Comparison of ENCODE assay signal across 8 mouse cellular contexts in the genomic region with DNA sequence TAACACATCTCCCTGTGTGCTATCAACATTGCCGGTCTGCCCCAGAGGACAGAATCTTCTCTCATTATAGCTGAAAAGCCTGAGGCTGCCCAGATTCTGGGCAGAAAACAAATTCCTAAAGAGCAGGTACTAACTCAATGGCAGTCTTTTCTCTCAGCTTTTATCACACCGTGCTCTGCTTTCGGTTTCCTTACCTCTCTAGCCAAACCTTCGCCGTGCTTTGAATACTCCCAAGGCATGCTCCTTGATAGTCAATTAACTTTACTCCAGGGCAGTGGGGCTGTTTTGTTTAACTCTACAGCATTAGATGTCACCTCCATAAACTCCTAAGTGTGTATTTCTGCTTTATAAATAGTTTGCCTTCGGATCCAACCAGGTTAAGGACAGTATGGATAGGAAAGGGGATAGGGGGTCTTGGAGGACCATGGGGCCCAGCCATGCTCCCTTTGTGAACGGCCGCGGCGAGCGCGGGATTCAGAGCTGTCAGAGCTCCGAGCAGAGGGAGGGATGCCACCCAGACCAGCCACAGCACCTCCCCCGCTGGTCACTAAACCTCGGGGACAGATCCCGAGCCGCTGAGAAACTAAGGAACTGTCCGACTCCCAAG. TPM values are rescaled to one million over a fixed set of nuclear protein-coding genes. Genes with fewer than 3 reads are reported as not detected.
DNase-seq lines count a peak whose midpoint lies in the region; ATAC-seq and TF ChIP-seq lines count a peak whose summit lies in the region.

No protein-coding gene starts in this region.

- no peak; the same call in 1 of the 2 replicates for ATAC-seq in embryonic facial prominence, embryonic 15.5 days (ENCODE audit: insufficient number of reproducible peaks, low FRiP score, low TSS enrichment, low read depth)
- no peak; the same call in none of the 2 replicates for ATAC-seq in limb, embryonic 12.5 days (ENCODE audit: insufficient number of reproducible peaks, insufficient read depth, low FRiP score, low TSS enrichment, low read depth)
- peak; percentile 5; the same call in 1 of the 2 replicates for ATAC-seq in neural tube, embryonic 14.5 days (ENCODE audit: low read depth)

- peaks cover 4% of the 10 kb centered on the region; the same call in 1 of the 2 replicates for H3K4me1 ChIP-seq in cerebellum, adult 2 months (ENCODE audit: control insufficient read depth, insufficient read depth, low read length)
- H3K4me1 ChIP-seq in embryonic facial prominence, embryonic 15.5 days: peaks cover 10% of the 10 kb centered on the region; the same call in 1 of the 2 replicates
- H3K4me1 ChIP-seq in limb, embryonic 12.5 days (replicated peaks): peaks cover 9% of the 10 kb centered on the region
- H3K4me1 ChIP-seq in neural tube, embryonic 14.5 days (ENCODE audit: control insufficient read depth, insufficient read depth, low read length): peaks cover 14% of the 10 kb centered on the region; the same call in 1 of the 2 replicates

- H3K9me3 ChIP-seq in embryonic facial prominence, embryonic 15.5 days (replicated peaks): no peaks in the 10 kb centered on the region
- no peaks in the 10 kb centered on the region for H3K9me3 ChIP-seq in limb, embryonic 12.5 days
- H3K9me3 ChIP-seq in neural tube, embryonic 14.5 days (ENCODE audit: control insufficient read depth, low read length): no peaks in the 10 kb centered on the region

- H3K4me2 ChIP-seq in embryonic facial prominence, embryonic 15.5 days (replicated peaks): peak overlapping the region; percentile 74
- H3K4me2 ChIP-seq in limb, embryonic 12.5 days: peak overlapping the region; percentile 69
- H3K4me2 ChIP-seq in neural tube, embryonic 14.5 days (ENCODE audit: low read depth, low read length): peak overlapping the region; percentile 81

- H3K27me3 ChIP-seq in cerebellum, adult 2 months (ENCODE audit: control insufficient read depth, insufficient read depth, low read length): no peaks in the 10 kb centered on the region
- no peaks in the 10 kb centered on the region for H3K27me3 ChIP-seq in embryonic facial prominence, embryonic 15.5 days
- H3K27me3 ChIP-seq in limb, embryonic 12.5 days: peaks cover 9% of the 10 kb centered on the region; the same call in 1 of the 2 replicates
- H3K27me3 ChIP-seq in neural tube, embryonic 14.5 days (ENCODE audit: control insufficient read depth, insufficient read depth, low read length): no peaks in the 10 kb centered on the region; the same call in 1 of the 2 replicates

- peak overlapping the region; percentile 67 for H3K4me3 ChIP-seq in cerebellum, adult 2 months (replicated peaks; ENCODE audit: insufficient read depth, low read depth, low read length)
- peak overlapping the region; percentile 98 for H3K4me3 ChIP-seq in embryonic facial prominence, embryonic 15.5 days (replicated peaks)
- H3K4me3 ChIP-seq in limb, embryonic 12.5 days (replicated peaks): peak overlapping the region; percentile 99
- H3K4me3 ChIP-seq in neural tube, embryonic 14.5 days (ENCODE audit: low read depth, low read length): peak overlapping the region; percentile 100

- TF ChIP-seq POLR2A in cerebellum, adult 2 months (IDR thresholded peaks at IDR 0.05; ENCODE audit: borderline replicate concordance, insufficient read depth, low read length): no peak

- H3K27ac ChIP-seq in cerebellum, adult 2 months (ENCODE audit: insufficient read depth, low read length): no peak overlapping the region
- peak overlapping the region; percentile 98 for H3K27ac ChIP-seq in embryonic facial prominence, embryonic 15.5 days (replicated peaks)
- peak overlapping the region; percentile 98 for H3K27ac ChIP-seq in limb, embryonic 12.5 days
- peak overlapping the region; percentile 100 for H3K27ac ChIP-seq in neural tube, embryonic 14.5 days (ENCODE audit: low read depth, low read length)

- under 1% methylated on average over 18 of the region's 18 CpGs for WGBS in cerebellum, adult 2 months
- WGBS in embryonic facial prominence, embryonic 15.5 days: 1% methylated on average over 18 of the region's 18 CpGs
- WGBS in limb, embryonic 12.5 days: under 1% methylated on average over 18 of the region's 18 CpGs
- WGBS in neural tube, embryonic 14.5 days: under 1% methylated on average over 18 of the region's 18 CpGs

- no peak for TF ChIP-seq CTCF in cerebellum, adult 2 months (IDR thresholded peaks at IDR 0.05; ENCODE audit: borderline replicate concordance, insufficient read depth, low read depth, low read length)

- DNase-seq in cerebellum, adult 2 months: no peak
- DNase-seq in cerebellum, adult 8-10 months: no peak
- peak; percentile 87 for DNase-seq in 3134 (ENCODE audit: extremely low read depth, insufficient read length, low spot score)
- no peak for DNase-seq in right cerebral cortex, postnatal 10 days (ENCODE audit: low spot score in 2 of 2)
- no peak for DNase-seq in spleen, adult 12 weeks (ENCODE audit: low spot score)

- H3K9ac ChIP-seq in embryonic facial prominence, embryonic 15.5 days: peak overlapping the region; percentile 100
- peak overlapping the region; percentile 100 for H3K9ac ChIP-seq in limb, embryonic 12.5 days (replicated peaks)
- H3K9ac ChIP-seq in neural tube, embryonic 14.5 days (replicated peaks; ENCODE audit: low read depth, low read length): peak overlapping the region; percentile 100

- H3K36me3 ChIP-seq in embryonic facial prominence, embryonic 15.5 days: peaks cover 21% of the 10 kb centered on the region
- peaks cover 30% of the 10 kb centered on the region for H3K36me3 ChIP-seq in limb, embryonic 12.5 days
- H3K36me3 ChIP-seq in neural tube, embryonic 14.5 days (ENCODE audit: control insufficient read depth, insufficient read depth, low read length): peaks cover 24% of the 10 kb centered on the region

RNA-seq across cellular contexts. Expression of gene Srsf6, which starts 0.7 kb away (rescaled TPM):
- polyA plus RNA-seq in cerebellum, adult 2 months (2012; rRNA removed): 140 and 143 TPM in 2 replicates
- polyA plus RNA-seq in embryonic facial prominence, embryonic 15.5 days (2015; fragmentation: Nextera tagmentation; extraction: Ambion mirVana): 190 and 195 TPM in 2 replicates
- polyA plus RNA-seq in limb, embryonic 12.5 days (2016; fragmentation: Nextera tagmentation; extraction: Ambion mirVana): 294 and 305 TPM in 2 replicates
- 127 and 141 TPM in 2 replicates for polyA plus RNA-seq in neural tube, embryonic 14.5 days (2014; fragmentation: Nextera tagmentation; extraction: Ambion mirVana)

RNA-seq across cellular contexts. Expression of gene L3mbtl1, which starts 12.7 kb away (rescaled TPM):
- polyA plus RNA-seq in cerebellum, adult 2 months (2012; rRNA removed): 8.2 and 8.5 TPM in 2 replicates
- polyA plus RNA-seq in embryonic facial prominence, embryonic 15.5 days (2015; fragmentation: Nextera tagmentation; extraction: Ambion mirVana): 0.16 and 0.48 TPM in 2 replicates
- 0.24 TPM in 2 replicates for polyA plus RNA-seq in limb, embryonic 12.5 days (2016; fragmentation: Nextera tagmentation; extraction: Ambion mirVana)
- polyA plus RNA-seq in neural tube, embryonic 14.5 days (2014; fragmentation: Nextera tagmentation; extraction: Ambion mirVana): 3.2 and 4.0 TPM in 2 replicates

RNA-seq across cellular contexts. Expression of gene Sgk2, which starts 56.5 kb away (rescaled TPM):
- 2.8 and 3.8 TPM in 2 replicates for polyA plus RNA-seq in cerebellum, adult 2 months (2012; rRNA removed)
- polyA plus RNA-seq in embryonic facial prominence, embryonic 15.5 days (2015; fragmentation: Nextera tagmentation; extraction: Ambion mirVana): 0.09 TPM in 1 of 2 replicates, not detected in the other
- not detected in 2 replicates for polyA plus RNA-seq in limb, embryonic 12.5 days (2016; fragmentation: Nextera tagmentation; extraction: Ambion mirVana)
- polyA plus RNA-seq in neural tube, embryonic 14.5 days (2014; fragmentation: Nextera tagmentation; extraction: Ambion mirVana): 0.15 TPM in 1 of 2 replicates, not detected in the other
